8 mouse cellular contexts compared by ENCODE assay signal in genomic region chr16:87441089-87441488, GRCm38 (mm10). TPM values are rescaled to one million over a fixed set of nuclear protein-coding genes. Genes with fewer than 3 reads are reported as not detected.
DNase-seq lines count a peak whose midpoint lies in the region; ATAC-seq and TF ChIP-seq lines count a peak whose summit lies in the region.

No protein-coding gene starts in this region.

- peak overlapping the region; percentile 63 for H3K4me3 ChIP-seq in left cerebral cortex, adult 2 months
- H3K4me3 ChIP-seq in bone marrow macrophage, adult 2 months (ENCODE audit: insufficient read depth, low read length) = peak overlapping the region; percentile 87
- H3K4me3 ChIP-seq in midbrain, embryonic 14.5 days (replicated peaks; ENCODE audit: low read depth, low read length) = peak overlapping the region; percentile 76

- H3K4me2 ChIP-seq in midbrain, embryonic 14.5 days (ENCODE audit: low read length) = peak overlapping the region; percentile 69

- WGBS in midbrain, embryonic 14.5 days = 24% methylated on average over 9 of the region's 9 CpGs

- no peaks in the 10 kb centered on the region for H3K36me3 ChIP-seq in midbrain, embryonic 14.5 days (ENCODE audit: control insufficient read depth, insufficient read depth, low read length)

- H3K27me3 ChIP-seq in midbrain, embryonic 14.5 days (ENCODE audit: control insufficient read depth, insufficient read depth, low read length) = no peaks in the 10 kb centered on the region

- intact Hi-C loops in left cerebral cortex, adult 2 months (cut with DNase I) = loop anchor here (1.0 kb wide), 1 partner anchor 13 kb away; the partner anchor contains the start of gene Usp16
- intact Hi-C loops in left cerebral cortex, postnatal 10 days (cut with DNase I) = no loop called here

- no peak overlapping the region; the same call in 1 of the 2 replicates for H3K27ac ChIP-seq in left cerebral cortex, adult 2 months
- no peak overlapping the region for H3K27ac ChIP-seq in bone marrow macrophage, adult 2 months (ENCODE audit: insufficient read depth, low read depth, low read length)
- H3K27ac ChIP-seq in midbrain, embryonic 14.5 days (replicated peaks; ENCODE audit: low read depth, low read length) = no peak overlapping the region

- no peak for ATAC-seq in midbrain, embryonic 14.5 days (ENCODE audit: low FRiP score, low TSS enrichment)

- no peak for DNase-seq in left cerebral cortex, adult 2 months (ENCODE audit: extremely low spot score in 1 of 2, low spot score in 2 of 2)
- DNase-seq in left cerebral cortex, adult 9 months (ENCODE audit: low spot score in 2 of 2) = no peak
- DNase-seq in forelimb bud, embryonic 11.5 days (ENCODE audit: low read depth, low spot score) = peak; percentile 19
- DNase-seq in kidney, postnatal 25 days = peak; percentile 43 to 57
- peak; percentile 33 for DNase-seq in midbrain, embryonic 14.5 days
- no peak for DNase-seq in left cerebral cortex, postnatal 10 days (ENCODE audit: extremely low spot score in 1 of 2, low spot score in 2 of 2)
- no peak for DNase-seq in urinary bladder, postnatal 25 days (ENCODE audit: low spot score)

- peaks cover 5% of the 10 kb centered on the region; the same call in 1 of the 2 replicates for H3K4me1 ChIP-seq in bone marrow macrophage, adult 2 months (ENCODE audit: control insufficient read depth, insufficient read depth, low read length)
- H3K4me1 ChIP-seq in midbrain, embryonic 14.5 days (ENCODE audit: control insufficient read depth, insufficient read depth, low read length) = peaks cover 5% of the 10 kb centered on the region; the same call in 1 of the 2 replicates

- no peak for TF ChIP-seq POLR2A in bone marrow macrophage, adult 2 months (IDR thresholded peaks at IDR 0.05; ENCODE audit: borderline replicate concordance, low read depth, low read length)

- no peaks in the 10 kb centered on the region for H3K9me3 ChIP-seq in midbrain, embryonic 14.5 days (ENCODE audit: control insufficient read depth, low read length)

- peak; percentile 34 for TF ChIP-seq CTCF in left cerebral cortex, adult 2 months (IDR thresholded peaks at IDR 0.05)
- TF ChIP-seq CTCF in bone marrow macrophage, adult 2 months (IDR thresholded peaks at IDR 0.05; ENCODE audit: low read depth, low read length) = no peak

- peak overlapping the region; percentile 81 for H3K9ac ChIP-seq in midbrain, embryonic 14.5 days (replicated peaks; ENCODE audit: low read length)

RNA-seq across cellular contexts. Expression of gene Rwdd2b, which starts 0.7 kb away (rescaled TPM):
- total RNA-seq in left cerebral cortex, adult 2 months (2021) = 1 to 10 TPM; 7.8 to 9.7 TPM
- 6.8 and 7.1 TPM in 2 replicates for polyA plus RNA-seq in bone marrow macrophage, adult 2 months (2012; ENCODE audit: insufficient read depth, insufficient read length, missing spikeins)
- polyA plus RNA-seq in midbrain, embryonic 14.5 days (2014; fragmentation: Nextera tagmentation; extraction: Ambion mirVana) = 13.4 and 14.5 TPM in 2 replicates
- total RNA-seq in left cerebral cortex, postnatal 10 days (2021) = 10 to 100 TPM; 10.9 to 11.9 TPM

RNA-seq across cellular contexts. Expression of gene Ltn1, which starts 8.7 kb away (rescaled TPM):
- total RNA-seq in left cerebral cortex, adult 2 months (2021) = 10 to 100 TPM; 41.9 to 48.9 TPM
- 12.0 and 14.1 TPM in 2 replicates for polyA plus RNA-seq in bone marrow macrophage, adult 2 months (2012; ENCODE audit: insufficient read depth, insufficient read length, missing spikeins)
- polyA plus RNA-seq in midbrain, embryonic 14.5 days (2014; fragmentation: Nextera tagmentation; extraction: Ambion mirVana) = 27.2 and 35.7 TPM in 2 replicates
- 10 to 100 TPM; 45.3 to 46.7 TPM for total RNA-seq in left cerebral cortex, postnatal 10 days (2021)

RNA-seq across cellular contexts. Expression of gene Usp16, which starts 13.4 kb away (rescaled TPM):
- total RNA-seq in left cerebral cortex, adult 2 months (2021) = 10 to 100 TPM; 41.8 to 49.8 TPM
- 33.4 and 43.6 TPM in 2 replicates for polyA plus RNA-seq in bone marrow macrophage, adult 2 months (2012; ENCODE audit: insufficient read depth, insufficient read length, missing spikeins)
- 50.2 and 62.8 TPM in 2 replicates for polyA plus RNA-seq in midbrain, embryonic 14.5 days (2014; fragmentation: Nextera tagmentation; extraction: Ambion mirVana)
- total RNA-seq in left cerebral cortex, postnatal 10 days (2021) = 10 to 100 TPM; 48.5 to 53.9 TPM

RNA-seq across cellular contexts. Expression of gene Cct8, which starts 54.6 kb away (rescaled TPM):
- total RNA-seq in left cerebral cortex, adult 2 months (2021) = 100 to 1,000 TPM; 145 to 188 TPM
- 97.1 and 112 TPM in 2 replicates for polyA plus RNA-seq in bone marrow macrophage, adult 2 months (2012; ENCODE audit: insufficient read depth, insufficient read length, missing spikeins)
- 439 and 493 TPM in 2 replicates for polyA plus RNA-seq in midbrain, embryonic 14.5 days (2014; fragmentation: Nextera tagmentation; extraction: Ambion mirVana)
- total RNA-seq in left cerebral cortex, postnatal 10 days (2021) = 100 to 1,000 TPM; 206 to 213 TPM

Comparison
In these comparisons a context has a peak if more than half of its experiments do, and no peak if none do; other contexts are left out.
1. DNase-seq: peak in forelimb bud, embryonic 11.5 days (single experiment), kidney, postnatal 25 days (2 of 2) and midbrain, embryonic 14.5 days (single experiment); none in left cerebral cortex, adult 2 months (0 of 2), left cerebral cortex, adult 9 months (0 of 2), left cerebral cortex, postnatal 10 days (0 of 2) and urinary bladder, postnatal 25 days (single experiment).
2. Peak in every context shown above with its lines, with median percentiles within 50 percentile points of each other: H3K4me3 ChIP-seq.